Mouse (Mus musculus) megakaryocyte-erythroid progenitor cell, adult 5-6 weeks (primary cell): ENCODE measurements around the gene Ormdl1. TPM values are rescaled to one million over a fixed set of nuclear protein-coding genes. Genes with fewer than 3 reads are reported as not detected.

Experiments
- total RNA-seq, 2 experiments: library from RNA; stranded (forward) in 1 of 2; stranded (reverse) in 1 of 2; fragments of 200-1000, 215-1000 nt in 1 of 2; fragments of >200 nt in 1 of 2; fragmentation: Nextera tagmentation in 1 of 2; gene quantifications; 2 replicates each; pipeline ENCODE4 v1.2.3; 2014 to 2017

The Ormdl1 gene
- total RNA-seq, 2 experiments from 2014 or later, result 27.8 to 35.7 TPM

Other genes with a start within 250 kb of the Ormdl1 start
- not detected in 2 replicates for gene Mstn, start 235.5 kb upstream of the Ormdl1 start, total RNA-seq (2014; fragmentation: Nextera tagmentation)
- gene Mstn, start 235.5 kb upstream of the Ormdl1 start, total RNA-seq (2017), result not detected in 2 replicates
- not detected in 2 replicates for gene 1700019A02Rik, start 109.5 kb upstream of the Ormdl1 start, total RNA-seq (2014; fragmentation: Nextera tagmentation)
- gene 1700019A02Rik, start 109.5 kb upstream of the Ormdl1 start, total RNA-seq (2017), result not detected in 2 replicates
- gene Pms1, start 77 bp upstream of the Ormdl1 start, total RNA-seq (2014; fragmentation: Nextera tagmentation), result 14.7 and 18.0 TPM in 2 replicates
- gene Pms1, start 77 bp upstream of the Ormdl1 start, total RNA-seq (2017), result 20.5 and 25.9 TPM in 2 replicates
- gene Gm28778, start within 50 bp of the Ormdl1 start, total RNA-seq (2014; fragmentation: Nextera tagmentation), result not detected in 2 replicates
- not detected in 2 replicates for gene Gm28778, start within 50 bp of the Ormdl1 start, total RNA-seq (2017)
- 28.9 and 42.9 TPM in 2 replicates for gene Osgepl1, start 16.5 kb downstream of the Ormdl1 start, total RNA-seq (2014; fragmentation: Nextera tagmentation)
- 34.2 and 34.9 TPM in 2 replicates for gene Osgepl1, start 16.5 kb downstream of the Ormdl1 start, total RNA-seq (2017)
- gene Asdurf, start 55.5 kb downstream of the Ormdl1 start, total RNA-seq (2014; fragmentation: Nextera tagmentation), result not detected in 2 replicates
- gene Asdurf, start 55.5 kb downstream of the Ormdl1 start, total RNA-seq (2017), result 274 and 442 TPM in 2 replicates
- 0.09 TPM in 1 of 2 replicates, not detected in the other for gene Gm28551, start 55.6 kb downstream of the Ormdl1 start, total RNA-seq (2014; fragmentation: Nextera tagmentation)
- gene Gm28551, start 55.6 kb downstream of the Ormdl1 start, total RNA-seq (2017), result 0.19 TPM in 1 of 2 replicates, not detected in the other
- 54.5 and 76.1 TPM in 2 replicates for gene Asnsd1, start 55.7 kb downstream of the Ormdl1 start, total RNA-seq (2014; fragmentation: Nextera tagmentation)
- 79.9 and 85.0 TPM in 2 replicates for gene Asnsd1, start 55.7 kb downstream of the Ormdl1 start, total RNA-seq (2017)